Mouse (Mus musculus): ENCODE measurements around the gene Lilr4b. TPM values are rescaled to one million over a fixed set of nuclear protein-coding genes. Genes with fewer than 3 reads are reported as not detected.

Lilr4b gene
- polyA plus RNA-seq, 1 experiment from 2014 or later = 0.96 TPM

Other genes with a start within 250 kb of the Lilr4b start
- gene Gm49339, start within 50 bp of the Lilr4b start, polyA plus RNA-seq (2014; fragmentation: Nextera tagmentation; extraction: Ambion mirVana) = 2.5 TPM in 1 of 2 replicates, not detected in the other
- 3.3 and 5.1 TPM in 2 replicates for gene Lilrb4a, start 10.3 kb downstream of the Lilr4b start, polyA plus RNA-seq (2014; fragmentation: Nextera tagmentation; extraction: Ambion mirVana)
- gene Fam162b, start 109.9 kb downstream of the Lilr4b start, polyA plus RNA-seq (2014; fragmentation: Nextera tagmentation; extraction: Ambion mirVana) = 1.2 TPM in 2 replicates
- gene Gprc6a, start 150.8 kb downstream of the Lilr4b start, polyA plus RNA-seq (2014; fragmentation: Nextera tagmentation; extraction: Ambion mirVana) = not detected in 2 replicates
- gene Rfx6, start 197.1 kb downstream of the Lilr4b start, polyA plus RNA-seq (2014; fragmentation: Nextera tagmentation; extraction: Ambion mirVana) = 0.19 and 0.45 TPM in 2 replicates